Mouse (Mus musculus) layer of hippocampus, postnatal 36 days (tissue): ENCODE results near the gene Gm43738. TPM values are rescaled to one million over a fixed set of nuclear protein-coding genes. Genes with fewer than 3 reads are reported as not detected.

Source experiments
- total RNA-seq, 2 experiments: library from RNA; stranded (reverse); gene quantifications; 2 replicates each; pipeline ENCODE4 v1.2.3; 2021

The Gm43738 gene
- total RNA-seq, 2 experiments from 2014 or later = not detected

Other genes with a start within 250 kb of the Gm43738 start
- 10 to 100 TPM; 22.0 to 22.1 TPM for gene Msto1, start 187.1 kb downstream of the Gm43738 start, total RNA-seq
- gene Ash1l, start 150.5 kb downstream of the Gm43738 start, total RNA-seq = 10 to 100 TPM; 83.5 to 90.8 TPM
- gene Dap3, start 149.9 kb downstream of the Gm43738 start, total RNA-seq = 100 to 1,000 TPM; 112 to 118 TPM
- gene Rusc1, start 7.8 kb downstream of the Gm43738 start, total RNA-seq = 100 to 1,000 TPM; 129 to 137 TPM
- gene Fdps, start 860 bp upstream of the Gm43738 start, total RNA-seq = 10 to 100 TPM; 78.8 to 80.0 TPM
- not detected for gene Pklr, start 35.0 kb upstream of the Gm43738 start, total RNA-seq
- gene Hcn3, start 59.1 kb upstream of the Gm43738 start, total RNA-seq = 10 to 100 TPM; 11.8 to 12.1 TPM
- gene Clk2, start 63.7 kb upstream of the Gm43738 start, total RNA-seq = 10 to 100 TPM; 52.0 to 53.4 TPM
- gene Scamp3, start 76.4 kb upstream of the Gm43738 start, total RNA-seq = 10 to 100 TPM; 66.8 to 71.9 TPM
- 10 to 100 TPM; 57.8 to 71.0 TPM for gene Fam189b, start 82.0 kb upstream of the Gm43738 start, total RNA-seq
- 10 to 100 TPM; 57.0 to 61.9 TPM for gene Gba, start 101.8 kb upstream of the Gm43738 start, total RNA-seq
- 10 to 100 TPM; 37.7 to 38.1 TPM for gene Thbs3, start 114.1 kb upstream of the Gm43738 start, total RNA-seq
- gene Mtx1, start 126.0 kb upstream of the Gm43738 start, total RNA-seq = 10 to 100 TPM; 89.5 to 93.8 TPM
- gene Muc1, start 128.0 kb upstream of the Gm43738 start, total RNA-seq = 1 to 10 TPM in 1 of 2 experiments, under 1 TPM in 1; 0.61 to 1.0 TPM
- gene Krtcap2, start 144.9 kb upstream of the Gm43738 start, total RNA-seq = 10 to 100 TPM; 71.4 to 86.2 TPM
- gene Trim46, start 145.2 kb upstream of the Gm43738 start, total RNA-seq = 10 to 100 TPM; 86.7 to 93.7 TPM
- 10 to 100 TPM; 50.4 to 65.2 TPM for gene Dpm3, start 158.3 kb upstream of the Gm43738 start, total RNA-seq
- gene Slc50a1, start 169.5 kb upstream of the Gm43738 start, total RNA-seq = 10 to 100 TPM; 44.0 to 47.1 TPM
- gene Efna1, start 180.0 kb upstream of the Gm43738 start, total RNA-seq = 1 to 10 TPM; 8.8 to 9.9 TPM
- 10 to 100 TPM; 67.0 to 69.9 TPM for gene Efna3, start 221.9 kb upstream of the Gm43738 start, total RNA-seq
- under 1 TPM; 0.56 to 0.62 TPM for gene Efna4, start 236.9 kb upstream of the Gm43738 start, total RNA-seq
- 100 to 1,000 TPM; 108 to 123 TPM for gene Adam15, start 248.9 kb upstream of the Gm43738 start, total RNA-seq